Mouse (Mus musculus) lung, adult 2 months (tissue): ENCODE data around the gene Sorbs1. TPM values are rescaled to one million over a fixed set of nuclear protein-coding genes. Genes with fewer than 3 reads are reported as not detected.
A peak's percentile ranks its signal among the peaks of the same experiment; 100 is the strongest.

Experiments
- DNase-seq: peaks from one replicate; pipeline ENCODE4 v3.0.0; 2022
- H3K4me1 ChIP-seq: fragments of 200-500 bp; 2 replicates; pipeline ENCODE4 v1.6.1; 2011; ENCODE audit warnings: low read length; ENCODE audit not compliant: control insufficient read depth, insufficient read depth
- H3K4me3 ChIP-seq: fragments of 200-500 bp; replicated peaks from 2 replicates; pipeline ENCODE3; 2011; ENCODE audit warnings: low read depth, mild to moderate bottlenecking, control low read depth, low read length; ENCODE audit errors: extremely low read depth
- CTCF ChIP-seq: fragments of 200-500 bp; IDR thresholded peaks from 2 replicates; pipeline ENCODE4 v1.5.1; 2011; ENCODE audit warnings: mild to moderate bottlenecking, low read length, control low read depth; ENCODE audit not compliant: insufficient read depth
- POLR2A ChIP-seq: fragments of 200-500 bp; IDR thresholded peaks from 2 replicates; pipeline ENCODE4 v1.6.1; 2011; ENCODE audit warnings: low read depth, mild to moderate bottlenecking, control low read depth, low read length, borderline replicate concordance; ENCODE audit errors: extremely low read depth
- WGBS: fragments of 180-500 bp; shearing (Covaris S2); methylation state at CpG from one replicate; pipeline ENCODE4 v1.1.7; 2018; 5-methylcytosine and 5-hydroxymethylcytosine counted together
- polyA plus RNA-seq: library from polyadenylated mRNA; depleted of rRNA; stranded (reverse); fragments of >200 nt; gene quantifications from 2 replicates; pipeline ENCODE4 v1.2.3, GENCODE M21; 2012

The Sorbs1 gene
- polyA plus RNA-seq, 1 experiment, result 43.4 TPM

DNA sequence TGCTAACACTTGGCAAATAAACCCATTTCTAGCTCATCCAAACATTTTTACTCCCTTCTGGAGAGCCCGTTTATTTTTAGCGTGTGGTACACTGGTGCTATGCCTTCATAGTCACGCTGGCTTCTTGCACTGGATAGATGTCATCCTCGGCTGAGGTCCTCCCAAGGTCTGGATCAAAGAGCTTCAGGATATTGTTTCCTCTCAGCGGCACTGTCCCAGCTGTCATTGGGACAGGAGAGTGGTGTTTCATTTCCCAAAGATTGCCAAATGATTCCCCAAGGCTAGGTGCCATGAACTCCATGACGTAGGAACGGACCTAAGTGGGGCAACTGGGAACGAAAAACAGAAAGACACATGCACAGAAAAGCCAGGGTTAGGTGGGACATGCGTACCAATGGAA lies 225.2 kb downstream of the Sorbs1 start:
- DNase-seq, result no peak
- Histone ChIP-seq H3K4me1 (0 out of 2 replicates have a peak, but pooled peaks cover 2% of the 10 kb centered on the region), H3K4me3 (no peak overlapping the region)
- no peak for TF ChIP-seq CTCF
- TF ChIP-seq POLR2A, result no peak
- WGBS, result 90% methylated on average over 9 of the region's 9 CpGs

DNA sequence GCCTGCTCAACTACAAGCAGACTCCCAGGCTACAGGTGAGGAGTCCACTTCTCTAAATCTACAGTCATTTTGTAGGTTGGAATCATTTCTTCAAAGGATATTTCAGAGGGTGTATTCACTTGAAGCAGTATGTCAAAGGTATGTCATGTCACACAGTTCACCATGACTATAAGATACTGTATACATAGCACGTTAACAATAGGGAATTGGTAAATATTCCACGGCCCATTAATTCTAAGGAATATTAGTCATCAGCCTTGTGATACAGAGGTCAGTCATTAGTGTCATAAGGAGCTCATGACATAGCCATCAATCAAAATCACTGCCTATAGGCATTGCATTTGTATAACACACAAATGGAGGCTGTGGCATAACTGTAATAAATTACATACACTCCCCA lies 228.9 kb downstream of the Sorbs1 start:
- H3K4me3 ChIP-seq, result no peak overlapping the region
- TF ChIP-seq CTCF (no peak), POLR2A (no peak)
- DNase-seq, result no peak
- no peaks in the 10 kb centered on the region for H3K4me1 ChIP-seq
- 64% methylated on average over 2 of the region's 2 CpGs for WGBS

DNA sequence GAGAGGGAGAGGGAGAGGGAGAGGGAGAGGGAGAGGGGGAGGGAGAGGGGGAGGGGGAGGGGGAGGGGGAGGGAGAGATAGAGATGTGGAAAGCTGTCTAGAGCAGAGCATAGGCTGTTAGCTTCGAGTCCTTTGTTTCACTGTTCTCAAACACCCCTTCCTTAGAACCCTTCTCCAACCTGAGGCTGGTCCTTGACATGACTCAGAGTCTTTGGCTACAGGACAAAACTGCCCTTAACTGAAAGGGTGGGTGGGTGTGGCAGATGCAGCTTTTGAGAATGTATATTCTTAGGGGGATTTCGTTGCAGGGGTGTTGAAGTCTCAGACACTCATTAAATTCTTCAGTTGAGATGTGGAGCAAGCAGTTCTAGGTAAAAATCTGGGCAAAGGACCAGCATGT lies 230.2 kb downstream of the Sorbs1 start:
- no peak for DNase-seq
- 44% methylated on average over 2 of the region's 2 CpGs for whole genome bisulfite sequencing
- TF ChIP-seq CTCF (no peak), POLR2A (no peak)
- H3K4me1 ChIP-seq, result no peaks in the 10 kb centered on the region
- H3K4me3 ChIP-seq, result no peak overlapping the region

DNA sequence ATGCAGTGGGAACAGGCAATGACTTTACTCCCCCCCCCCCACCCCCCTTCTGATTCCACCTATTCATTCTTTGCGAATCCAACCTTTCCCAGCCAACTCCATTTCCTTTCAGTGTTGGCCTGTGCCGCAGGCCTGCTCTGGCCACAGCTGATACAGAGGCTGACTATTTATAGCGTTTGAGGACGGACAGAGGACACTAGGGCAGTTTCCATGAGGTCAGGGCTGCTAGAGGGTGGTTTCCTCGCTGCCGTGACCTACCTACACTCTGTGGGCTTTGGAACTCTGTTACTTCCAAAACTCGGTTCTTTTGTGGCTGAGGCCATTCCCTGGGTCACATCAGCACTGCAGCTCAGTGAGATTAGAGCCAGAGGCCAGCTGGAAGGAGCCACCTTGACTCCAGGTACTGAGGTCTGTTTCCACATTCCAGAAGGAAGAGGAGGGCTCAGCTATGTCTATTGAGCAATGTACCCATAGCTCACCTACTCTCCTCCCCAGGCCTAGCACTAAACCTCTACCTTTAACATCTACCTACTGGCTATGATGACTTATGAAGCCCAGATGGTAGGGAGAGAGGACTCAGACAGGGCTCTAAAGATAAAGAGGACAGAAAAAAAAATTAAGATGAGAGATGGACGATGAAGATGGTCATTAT lies 235.1 kb downstream of the Sorbs1 start:
- 63% methylated on average over 8 of the region's 8 CpGs for WGBS
- no peak for DNase-seq
- TF ChIP-seq CTCF (no peak), POLR2A (no peak)

DNA sequence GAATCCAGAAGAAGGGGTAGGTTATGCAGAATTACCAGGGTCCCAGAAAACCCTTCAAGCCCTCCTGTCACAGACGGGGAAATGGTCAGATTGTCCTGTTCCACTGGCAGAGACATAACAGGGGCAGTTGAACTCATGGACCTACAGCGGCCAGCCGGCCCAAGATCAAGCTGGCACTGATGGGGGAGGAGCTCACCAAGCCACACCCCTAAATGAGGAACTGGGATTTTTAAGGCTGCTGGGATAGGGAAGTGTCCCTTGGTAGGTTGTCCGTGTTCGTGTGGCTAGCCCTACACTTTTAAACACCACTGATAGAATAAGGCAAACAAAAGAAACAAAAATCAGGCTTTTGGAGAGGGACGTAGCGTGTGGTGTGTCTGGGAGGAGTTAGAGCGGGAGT lies 236.1 kb downstream of the Sorbs1 start:
- WGBS, result 90% methylated on average over 8 of the region's 8 CpGs
- Histone ChIP-seq H3K4me1 (no peaks in the 10 kb centered on the region), H3K4me3 (no peak overlapping the region)
- DNase-seq, result no peak
- TF ChIP-seq POLR2A (no peak), CTCF (no peak)

More for the DNA sequence above, 235.1 kb downstream of the Sorbs1 start:
- Histone ChIP-seq H3K4me3 (no peak overlapping the region), H3K4me1 (no peaks in the 10 kb centered on the region)

DNA sequence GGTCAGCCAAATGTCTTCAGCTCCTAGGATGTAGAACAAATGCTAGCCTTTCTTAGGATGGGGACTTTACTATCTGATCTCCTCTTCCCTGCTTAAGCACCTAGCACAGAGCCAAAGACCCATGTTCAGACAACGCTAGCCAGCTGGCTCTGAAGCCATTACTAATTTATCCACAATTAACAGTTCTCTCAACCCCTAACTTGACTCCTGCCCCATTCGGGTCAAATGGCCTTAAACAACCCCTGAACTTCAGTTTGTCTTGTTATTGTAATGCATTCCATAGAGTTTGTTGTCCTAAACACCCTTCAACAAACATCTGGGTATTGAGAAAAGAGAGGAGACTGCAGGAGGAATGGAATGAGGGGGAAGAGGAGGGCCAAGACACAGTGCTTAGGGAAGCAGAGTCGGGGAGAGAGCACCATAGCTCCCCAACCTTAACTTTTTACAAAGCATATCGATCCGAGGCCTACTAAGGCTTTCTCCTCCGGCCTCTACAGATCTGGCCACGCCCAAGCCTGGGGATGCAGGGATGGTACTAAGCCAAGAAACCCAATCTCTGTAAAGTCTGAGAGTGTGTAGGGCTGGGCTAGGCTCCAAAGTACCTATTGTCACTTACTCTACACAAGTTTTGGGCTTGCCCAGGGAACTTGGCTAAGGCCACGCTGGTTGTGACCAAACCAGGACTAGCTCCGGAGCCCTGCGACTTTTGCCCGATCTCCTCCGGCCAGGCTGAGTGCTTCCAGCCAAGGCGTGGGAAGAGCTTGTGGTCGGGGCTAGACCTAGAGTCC lies 238.0 kb downstream of the Sorbs1 start:
- TF ChIP-seq POLR2A, result no peak
- TF ChIP-seq CTCF, result no peak
- Histone ChIP-seq H3K4me1 (no peaks in the 10 kb centered on the region), H3K4me3 (no peak overlapping the region)
- no peak for DNase-seq
- WGBS, result 80% methylated on average over 14 of the region's 14 CpGs

DNA sequence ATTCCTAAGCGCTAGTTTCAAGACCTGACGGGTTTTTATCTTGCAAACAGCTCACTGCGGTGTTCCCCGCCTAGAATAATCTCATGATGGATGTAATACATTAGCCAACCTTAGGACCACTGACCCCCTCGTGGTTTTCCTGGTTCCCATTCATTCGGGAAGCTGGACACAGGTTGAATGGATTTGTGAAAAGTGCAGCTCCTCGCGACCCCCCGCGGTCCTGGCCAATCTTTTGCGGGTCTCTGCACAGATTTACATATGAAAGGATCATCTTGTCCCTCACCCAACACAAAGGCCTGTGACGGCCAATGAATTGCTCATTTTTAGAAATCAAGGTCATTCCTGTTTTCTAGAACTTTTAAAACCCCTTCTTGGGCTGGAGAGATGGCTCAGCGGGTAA lies 240.9 kb downstream of the Sorbs1 start:
- DNase-seq, result no peak
- Histone ChIP-seq H3K4me1 (peaks cover 3% of the 10 kb centered on the region; the same call in 1 of the 2 replicates), H3K4me3 (no peak overlapping the region)
- TF ChIP-seq CTCF, result no peak
- WGBS, result 77% methylated on average over 13 of the region's 13 CpGs

DNA sequence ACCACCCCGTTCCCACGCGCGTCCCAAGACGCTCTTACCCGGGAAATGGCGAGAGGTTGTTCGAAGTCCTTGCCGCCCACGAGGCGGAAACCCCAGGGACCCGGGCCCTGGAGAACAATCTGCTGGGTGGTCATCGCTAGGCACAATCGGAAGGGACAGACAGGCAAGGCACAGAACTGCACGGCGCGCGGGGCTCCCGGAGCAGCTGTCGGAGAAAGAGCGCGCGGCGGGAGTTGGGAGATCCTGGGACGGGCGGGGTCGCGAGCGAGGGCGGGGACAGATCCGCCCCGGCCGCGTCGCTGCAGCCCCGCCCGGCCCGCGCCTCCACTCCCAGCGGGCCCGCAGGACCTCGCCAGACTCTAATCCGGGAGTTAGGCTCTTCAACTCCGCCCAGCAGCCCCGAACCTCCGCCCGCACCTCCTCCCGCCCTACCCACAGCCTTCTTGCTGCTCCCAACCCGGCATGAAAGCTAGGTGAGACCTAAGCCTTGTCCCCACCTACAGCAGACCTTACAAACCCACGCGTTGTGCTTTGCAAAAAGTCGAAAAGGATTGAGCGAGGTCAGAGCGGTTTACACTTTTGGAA lies 242.2 kb downstream of the Sorbs1 start, which contains the start of gene Pdlim1:
Gene Pdlim1, minus strand, starts transcription at position 535 of the 585 bp plus-strand sequence.
- Histone ChIP-seq H3K4me1 (peaks cover 6% of the 10 kb centered on the region; the same call in 1 of the 2 replicates), H3K4me3 (peak within 1 kb of the TSS; percentile 88)
- TF ChIP-seq POLR2A (peak; percentile 80; the same call in 1 of the 2 replicates), CTCF (no peak)
- DNase-seq, result peak; percentile 78
- WGBS, result under 1% methylated on average over 54 of the region's 54 CpGs

DNA sequence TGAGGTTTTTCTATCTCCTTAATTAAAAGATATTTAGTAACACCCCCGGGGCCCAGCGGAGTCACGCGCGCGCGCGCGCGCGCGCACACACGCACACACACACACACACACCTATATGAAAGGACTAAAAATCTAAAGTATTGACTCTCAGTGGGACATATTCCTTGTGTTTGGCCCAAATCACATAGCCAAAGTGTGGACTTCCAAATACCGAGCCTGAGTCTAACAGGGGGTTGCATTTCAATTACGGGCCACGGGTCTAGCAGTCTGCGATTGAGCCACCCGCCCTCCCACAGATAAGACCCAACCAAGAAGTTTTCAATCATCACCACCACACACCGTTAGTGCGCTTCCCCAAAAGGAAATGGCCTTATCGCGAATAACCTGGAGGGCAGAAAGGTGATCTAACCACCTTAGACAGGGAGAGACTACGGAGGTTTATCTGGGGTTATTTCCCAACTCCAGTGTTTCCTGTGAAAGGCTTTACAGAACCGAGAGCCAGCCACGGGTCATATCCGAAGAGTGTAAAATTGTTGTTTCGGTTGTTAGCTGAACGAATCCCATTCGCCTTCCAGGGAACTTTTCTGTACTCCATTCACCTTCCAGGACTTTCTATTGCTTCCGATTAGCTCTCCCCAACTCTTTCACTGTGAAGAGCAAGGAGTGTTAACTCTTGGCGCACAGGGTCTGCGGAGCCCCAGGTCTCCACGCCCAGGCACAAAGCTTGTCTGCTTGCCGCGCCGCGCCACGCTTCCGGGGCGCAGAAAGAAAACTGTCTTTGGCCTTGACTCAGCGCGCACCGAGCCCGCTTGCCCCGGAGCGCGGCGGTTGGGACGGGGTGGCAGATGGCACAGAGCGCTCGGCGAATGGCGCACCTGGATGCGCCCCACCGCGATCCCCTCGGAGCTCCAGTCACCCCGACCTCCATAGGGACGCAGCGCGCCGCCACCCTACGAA lies 242.9 kb downstream of the Sorbs1 start:
- Histone ChIP-seq H3K4me1 (peaks cover 6% of the 10 kb centered on the region; the same call in 1 of the 2 replicates), H3K4me3 (peak overlapping the region; percentile 88)
- DNase-seq, result peak; percentile 62
- TF ChIP-seq POLR2A (no peak; the same call in 1 of the 2 replicates), CTCF (no peak)
- 10% methylated on average over 63 of the region's 63 CpGs for WGBS
